Mouse (Mus musculus) spleen, postnatal 10 days (tissue): ENCODE measurements around the gene Acsbg1.
A peak's percentile ranks its signal among the peaks of the same experiment; 100 is the strongest.
"Not testable (repeated sequence)": the region's sequence is repeated elsewhere in the genome, so short reads cannot be mapped to it uniquely, and the experiment has no call there.

Source experiments
- DNase-seq, 2 experiments: peaks; one replicate each; pipeline ENCODE4 v3.0.0; 2021 to 2022; ENCODE audit warnings: low spot score in 2 of 2

Acsbg1 gene

GRCm38 (mm10) chr9:54661605-54662377 lies at the start of gene Acsbg1:
Gene Acsbg1 (minus strand): TSS chr9:54661870.
- DNase-seq = no peak

- DNase-seq = no peak
These were observed 46.4 kb upstream of the Acsbg1 start for GRCm38 (mm10) chr9:54708085-54708484.

GRCm38 (mm10) chr9:54707288-54707999 lies 45.8 kb upstream of the Acsbg1 start:
- DNase-seq = no peak

GRCm38 (mm10) chr9:54705561-54705960 lies 43.9 kb upstream of the Acsbg1 start:
- DNase-seq = no peak

GRCm38 (mm10) chr9:54704361-54704760 lies 42.7 kb upstream of the Acsbg1 start:
- DNase-seq = peak in 1 of 2 experiments; percentile 32

- no peak for DNase-seq
These were observed 40.9 kb upstream of the Acsbg1 start for GRCm38 (mm10) chr9:54702581-54702980.

- no peak for DNase-seq
These were observed 39.1 kb upstream of the Acsbg1 start for GRCm38 (mm10) chr9:54700746-54701145.

- DNase-seq = no peak
These were observed 38.5 kb upstream of the Acsbg1 start for GRCm38 (mm10) chr9:54700174-54700475.

GRCm38 (mm10) chr9:54699345-54700173 lies 37.9 kb upstream of the Acsbg1 start:
- peak; percentile 77 to 80 for DNase-seq

- no peak for DNase-seq
These were observed 37.3 kb upstream of the Acsbg1 start for GRCm38 (mm10) chr9:54699087-54699344.

GRCm38 (mm10) chr9:54698318-54699086 lies 36.8 kb upstream of the Acsbg1 start, which contains the start of gene Dnaja4:
Gene Dnaja4 (plus strand): TSS chr9:54698873.
- peak; percentile 63 to 75 for DNase-seq

GRCm38 (mm10) chr9:54691241-54691805 lies 29.7 kb upstream of the Acsbg1 start:
- DNase-seq = peak in 1 of 2 experiments; percentile 42

GRCm38 (mm10) chr9:54690697-54691096 lies 29.0 kb upstream of the Acsbg1 start:
- not testable (repeated sequence) for DNase-seq

GRCm38 (mm10) chr9:54689446-54689845 lies 27.8 kb upstream of the Acsbg1 start:
- no peak for DNase-seq

- no peak for DNase-seq
These were observed 25.9 kb upstream of the Acsbg1 start for GRCm38 (mm10) chr9:54687246-54688236.

GRCm38 (mm10) chr9:54683814-54684605 lies 22.3 kb upstream of the Acsbg1 start:
- no peak for DNase-seq

GRCm38 (mm10) chr9:54682846-54683245 lies 21.2 kb upstream of the Acsbg1 start:
- no peak for DNase-seq

GRCm38 (mm10) chr9:54676531-54676986 lies 14.9 kb upstream of the Acsbg1 start:
- peak; percentile 70 to 77 for DNase-seq

- DNase-seq = no peak
These were observed 12.2 kb upstream of the Acsbg1 start for GRCm38 (mm10) chr9:54673887-54674286.
